Mouse (Mus musculus) frontal cortex, adult (tissue): ENCODE measurements at regions not wholly inside any gene's neighbourhood (a gene's known extent, or its start where the extent isn't known, plus 50 kb on each side); places are given as distances from the start of the nearest gene placed in this dataset.
A peak's percentile ranks its signal among the peaks of the same experiment; 100 is the strongest.

ENCODE experiments used
- ATAC-seq: cut with Nextera tagmentation; 2 replicates; pipeline ENCODE4 v1.9.2; 2017; ENCODE audit warnings: mild to moderate bottlenecking, moderate library complexity, mixed read lengths; ENCODE audit not compliant: low TSS enrichment

- no peak for ATAC-seq
These were observed 80.8 kb downstream of the Plekhb2 start for GRCm38 (mm10) chr1:34930571-34930970.

DNA sequence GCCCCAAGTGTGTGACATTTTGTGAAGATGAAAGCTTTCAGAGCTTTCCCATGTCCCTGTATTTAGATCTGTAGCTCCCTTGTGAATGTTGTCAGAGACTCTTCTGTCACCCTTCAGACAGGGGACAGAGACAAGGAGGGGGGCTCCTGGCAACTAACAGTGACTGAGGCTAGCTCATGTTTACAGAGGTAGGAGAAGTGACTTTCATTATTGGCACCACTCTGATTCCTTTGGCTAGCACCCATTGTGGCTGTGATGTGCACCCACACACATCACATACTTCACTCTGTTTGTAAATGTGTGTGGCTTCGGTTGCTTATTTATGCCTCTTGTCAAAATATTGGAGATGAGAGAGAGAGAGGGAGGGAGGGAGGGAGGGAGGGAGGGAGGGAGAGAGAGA, 93.4 kb downstream of the Plekhb2 start:
- ATAC-seq, result no peak

GRCm38 (mm10) chr1:34961633-34962507, 112.1 kb downstream of the Plekhb2 start:
- no peak for ATAC-seq

DNA sequence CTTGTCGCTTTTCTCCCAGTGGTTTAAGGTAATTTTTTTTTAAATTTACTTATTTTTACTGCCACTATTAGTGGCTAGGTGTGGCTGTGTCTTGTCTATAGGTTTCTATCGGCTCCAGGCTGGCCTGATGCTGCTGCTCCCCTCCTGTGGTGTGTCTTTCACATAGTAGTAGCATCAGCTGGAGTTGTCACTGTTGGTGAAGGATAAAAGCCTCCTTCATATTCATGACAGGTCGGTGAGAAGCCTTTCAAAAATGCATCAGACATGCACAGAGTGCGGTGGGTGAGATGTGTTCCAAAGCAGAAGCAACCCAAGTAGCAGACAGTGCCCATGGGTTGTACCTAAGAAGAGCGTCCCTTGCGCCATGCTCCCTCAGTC, 112.7 kb downstream of the Plekhb2 start:
- no peak for ATAC-seq

DNA sequence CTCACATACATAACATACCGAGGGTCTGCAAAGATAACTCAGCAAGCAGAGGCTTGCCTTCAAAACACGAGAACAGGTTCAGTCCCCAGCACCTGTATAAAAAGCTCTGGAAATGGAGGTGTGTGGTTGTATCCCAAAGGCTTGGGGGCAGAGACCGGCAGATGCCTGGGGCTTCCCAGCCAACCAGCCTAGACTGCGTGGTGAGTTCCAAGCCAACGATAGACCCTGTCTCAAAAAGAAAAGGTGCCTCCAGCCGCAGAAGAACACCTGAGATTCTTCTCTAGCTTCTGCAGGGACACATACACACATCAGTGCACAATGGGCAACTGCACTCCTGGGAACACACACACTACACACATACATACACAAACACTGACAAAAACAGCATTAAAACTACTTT, 125.0 kb downstream of the Plekhb2 start:
- ATAC-seq, result no peak

GRCm38 (mm10) chr1:34978156-34978555, 128.4 kb downstream of the Plekhb2 start:
- no peak for ATAC-seq

GRCm38 (mm10) chr1:34979350-34979749, 129.6 kb downstream of the Plekhb2 start:
- no peak for ATAC-seq

GRCm38 (mm10) chr1:34981934-34982333, 132.2 kb downstream of the Plekhb2 start:
- ATAC-seq, result no peak

DNA sequence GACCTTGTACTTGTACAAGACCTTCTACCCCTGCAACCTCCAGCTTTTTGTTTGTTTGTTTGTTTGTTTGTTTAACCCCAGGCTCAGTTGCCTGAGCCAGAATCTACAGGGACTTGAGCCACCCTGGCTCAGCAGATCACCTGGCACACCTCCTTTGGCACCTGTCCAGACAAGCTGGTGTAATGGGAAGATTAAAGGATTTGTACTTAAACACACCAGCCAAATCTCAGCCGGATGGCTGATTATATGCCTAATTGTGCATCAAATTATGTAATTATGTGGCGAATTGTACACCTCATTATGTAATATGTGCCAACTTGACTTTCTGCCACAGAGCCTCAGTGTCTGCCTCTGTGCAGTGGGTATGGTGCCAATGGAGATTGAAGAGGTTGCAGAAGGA, 133.2 kb downstream of the Plekhb2 start:
- ATAC-seq, result no peak

DNA sequence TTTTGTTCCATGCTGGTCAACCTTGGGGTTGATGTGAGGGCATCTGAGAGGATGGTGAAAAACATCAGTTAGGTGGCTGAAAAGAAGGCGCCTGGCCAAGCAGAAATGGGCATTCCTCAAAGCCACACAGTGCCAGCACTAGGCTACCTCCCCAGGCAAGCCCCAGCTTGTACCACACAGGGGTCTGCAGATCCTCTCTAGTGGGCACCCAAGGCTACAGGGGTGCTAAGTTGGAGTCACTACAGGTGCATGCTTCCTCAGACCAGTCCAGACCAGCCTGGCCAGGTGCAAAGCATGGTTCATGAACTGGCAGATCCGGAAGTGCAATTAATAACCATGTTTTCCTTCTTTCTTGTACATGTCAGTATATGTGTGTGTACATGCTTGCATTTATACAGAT, 137.1 kb downstream of the Plekhb2 start:
- no peak for ATAC-seq

- no peak for ATAC-seq
These were observed 138.0 kb downstream of the Plekhb2 start for GRCm38 (mm10) chr1:34987650-34988221.

DNA sequence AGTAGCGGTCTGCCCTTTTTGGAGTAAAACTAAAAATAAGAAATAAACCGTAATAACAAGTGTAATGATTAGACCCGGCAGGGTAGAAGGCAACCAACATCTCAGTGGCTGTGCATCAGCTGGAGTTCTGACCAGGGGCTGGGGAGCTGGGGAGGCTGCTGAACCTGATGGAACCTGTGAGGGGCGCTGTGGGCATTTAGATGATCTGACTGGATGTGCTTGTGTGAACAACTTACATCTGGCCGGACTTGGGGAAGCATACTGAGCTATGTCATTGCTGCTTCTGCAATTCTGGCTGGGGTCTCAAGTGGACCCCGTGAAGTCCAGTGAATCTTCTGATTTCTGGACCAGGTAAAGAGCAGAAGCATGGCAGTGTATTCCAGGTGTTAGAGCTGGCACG, 138.4 kb downstream of the Plekhb2 start:
- ATAC-seq, result no peak

- ATAC-seq, result no peak
These were observed 151.0 kb downstream of the Plekhb2 start for GRCm38 (mm10) chr1:35000801-35001200.

DNA sequence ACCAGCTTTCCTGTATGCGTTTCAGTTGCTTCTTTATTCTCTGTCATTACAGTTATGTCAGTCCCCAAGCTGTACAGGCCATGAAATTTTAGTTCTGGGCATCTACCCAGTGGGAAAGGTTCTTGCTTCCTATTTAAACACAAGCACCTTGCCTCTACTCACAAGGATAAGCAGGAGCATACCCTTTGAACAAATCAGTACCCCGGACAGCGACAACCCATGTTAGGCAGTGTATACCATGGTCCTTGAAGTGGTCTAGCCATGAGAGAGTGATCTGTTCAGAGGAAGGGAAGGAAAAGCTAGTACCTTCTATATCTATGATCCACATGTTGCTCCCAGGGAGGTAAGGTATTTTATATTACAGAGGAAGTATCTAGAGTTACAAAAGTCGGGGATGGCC, 167.7 kb downstream of the Plekhb2 start:
- ATAC-seq, result no peak

DNA sequence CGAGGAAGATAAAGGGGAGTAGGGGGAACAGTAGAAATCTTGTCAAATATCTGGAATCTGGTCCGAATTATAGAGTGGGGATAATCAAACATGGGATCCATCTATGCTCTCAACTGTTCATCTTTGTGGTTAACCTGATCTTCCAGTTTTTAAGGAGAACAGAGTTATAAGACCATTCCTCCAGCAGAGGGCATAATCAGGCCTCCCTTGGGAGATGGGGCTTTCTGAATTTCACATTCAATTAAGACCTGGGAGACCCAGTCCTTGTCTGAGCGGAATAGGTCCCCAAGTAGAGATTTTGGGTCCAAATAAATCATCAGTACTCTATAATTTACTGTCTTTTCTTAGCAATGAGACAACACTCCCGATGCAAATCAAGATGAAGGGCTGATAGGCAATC, 182.8 kb downstream of the Plekhb2 start:
- ATAC-seq, result peak; percentile 83

DNA sequence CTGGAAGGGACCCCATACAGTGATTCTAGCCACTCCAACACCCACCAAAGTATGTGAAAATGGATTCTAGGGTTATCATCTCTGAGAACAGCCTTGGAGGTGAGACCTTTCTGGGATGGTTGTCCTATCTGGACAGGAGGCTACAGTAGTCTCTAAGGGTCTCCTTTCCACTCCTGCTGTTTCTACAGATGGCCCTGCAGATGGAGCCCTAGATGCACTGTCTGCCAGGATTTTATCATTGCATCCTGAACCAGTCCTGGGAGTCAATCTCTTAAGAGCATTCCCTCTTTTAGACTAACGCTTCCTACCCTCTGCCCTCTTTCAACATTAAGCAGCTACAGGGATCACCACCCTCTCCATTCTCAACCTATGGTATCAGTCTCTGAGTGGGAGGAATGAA, 223.0 kb downstream of the Plekhb2 start:
- ATAC-seq, result no peak

DNA sequence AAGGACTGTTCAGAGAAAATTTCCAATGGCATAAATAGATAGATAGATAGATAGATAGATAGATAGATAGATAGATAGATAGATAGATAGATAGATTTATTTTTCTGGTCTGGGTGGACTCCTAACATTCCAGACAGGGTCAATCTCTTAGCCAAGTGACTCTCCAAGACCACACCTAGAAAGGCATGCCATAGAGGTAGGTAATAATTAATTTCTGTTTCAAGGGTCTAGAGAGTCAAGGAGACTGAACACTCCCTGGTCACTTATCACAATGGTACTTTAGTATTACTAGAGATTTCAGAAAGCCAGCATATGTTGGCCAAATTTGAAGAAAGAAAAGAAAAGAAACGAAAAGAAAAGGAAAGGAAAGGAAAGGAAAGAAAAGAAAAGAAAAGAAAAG, 245.1 kb downstream of the Plekhb2 start:
- ATAC-seq, result no peak

- ATAC-seq, result no peak
These were observed 246.0 kb downstream of the Plekhb2 start for GRCm38 (mm10) chr1:35095785-35096184.

GRCm38 (mm10) chr1:35106665-35107064, 256.9 kb downstream of the Plekhb2 start:
- no peak for ATAC-seq

- no peak for ATAC-seq
These were observed 260.0 kb downstream of the Plekhb2 start for GRCm38 (mm10) chr1:35109801-35110200.

DNA sequence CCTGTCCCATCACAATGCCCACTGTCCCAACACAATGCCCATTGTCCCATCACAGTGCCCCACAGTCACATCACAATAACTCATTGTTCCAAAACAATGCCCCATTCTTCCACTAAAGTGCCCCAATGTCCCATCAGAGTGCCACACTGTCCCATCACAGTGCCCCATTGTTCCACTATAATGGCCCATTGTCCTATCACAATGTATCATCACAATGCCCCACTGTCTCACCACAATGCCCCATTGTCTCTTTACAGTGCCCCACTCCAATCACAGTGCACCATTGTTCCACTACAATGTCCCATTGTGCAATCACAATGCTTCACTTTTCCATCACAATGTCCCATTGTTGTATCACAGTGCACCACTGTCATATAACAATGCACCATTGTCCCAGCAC, 265.7 kb downstream of the Plekhb2 start:
- no peak for ATAC-seq

- no peak for ATAC-seq
These were observed 288.1 kb downstream of the Plekhb2 start for GRCm38 (mm10) chr1:35137907-35138306.

- no peak for ATAC-seq
These were observed 299.3 kb downstream of the Plekhb2 start for GRCm38 (mm10) chr1:35149036-35149435.

DNA sequence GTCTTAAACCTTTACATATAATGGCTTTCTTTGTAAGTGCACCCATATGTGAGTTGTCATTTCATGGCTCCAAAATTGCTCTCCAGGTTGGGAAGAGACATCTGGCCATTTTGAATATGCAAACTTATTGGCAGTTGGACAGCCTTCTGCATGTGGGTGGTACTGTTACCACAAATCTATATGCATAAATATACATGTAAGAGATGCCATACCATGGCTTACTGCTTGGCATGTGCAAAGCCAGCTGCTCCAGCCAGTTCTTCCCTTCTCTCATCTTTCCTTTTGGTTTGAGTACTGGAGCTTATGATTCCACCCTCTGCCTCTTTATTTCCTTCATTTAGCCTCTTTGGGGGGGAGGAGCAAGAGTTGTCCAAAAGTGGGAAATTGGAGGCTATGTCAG, 312.7 kb downstream of the Plekhb2 start:
- peak; percentile 97 for ATAC-seq
